Mouse (Mus musculus) erythroblast, embryonic 14.5 days (primary cell): ENCODE results near the gene Gpr19.

Experiments used
- GATA1 ChIP-seq: IDR thresholded peaks from 2 replicates; pipeline ENCODE4 v1.6.1; 2012; ENCODE audit warnings: low read length, inconsistent platforms, mixed read lengths
- TAL1 ChIP-seq: IDR thresholded peaks from 3 replicates; pipeline ENCODE4 v1.6.1; 2012; ENCODE audit warnings: low read length, inconsistent platforms, mixed read lengths

- no peak for TF ChIP-seq TAL1
- TF ChIP-seq GATA1: no peak
Measured at GRCm38 (mm10) chr6:134903368-134903767, 5.0 kb upstream of the Gpr19 start.
